Mouse (Mus musculus) hindbrain, embryonic 11.5 days (tissue): Measurements from ENCODE around the gene Mettl6. TPM values are rescaled to one million over a fixed set of nuclear protein-coding genes. Genes with fewer than 3 reads are reported as not detected.
A peak's percentile ranks its signal among the peaks of the same experiment; 100 is the strongest.

Experiments used
- ATAC-seq: fragments of 200-750 bp; cut with Nextera tagmentation; 2 replicates; pipeline ENCODE4 v1.8.0; 2017; ENCODE audit warnings: mild to moderate bottlenecking, moderate TSS enrichment, moderate library complexity; ENCODE audit not compliant: low FRiP score
- DNase-seq: peaks from one replicate; pipeline ENCODE4 v3.0.0-alpha.2; 2015; ENCODE audit warnings: low spot score
- H3K27ac ChIP-seq: fragments of 300-500 bp; sonication (generic); 2 replicates; pipeline ENCODE4 v1.5.1; 2014; ENCODE audit warnings: mild to moderate bottlenecking, low read depth, low read length
- H3K27me3 ChIP-seq: fragments of 300-500 bp; sonication (generic); 2 replicates; pipeline ENCODE4 v1.6.1; 2014; ENCODE audit warnings: mild to moderate bottlenecking, low read length, moderate library complexity, mixed read lengths; ENCODE audit not compliant: control insufficient read depth, insufficient read depth
- H3K36me3 ChIP-seq: fragments of 300-500 bp; sonication (generic); 2 replicates; pipeline ENCODE4 v1.6.1; 2014; ENCODE audit warnings: mild to moderate bottlenecking, low read length, moderate library complexity, mixed read lengths; ENCODE audit not compliant: control insufficient read depth, insufficient read depth
- H3K4me1 ChIP-seq: fragments of 300-500 bp; sonication (generic); replicated peaks from 2 replicates; pipeline ENCODE4 v1.6.1; 2014; ENCODE audit warnings: low read length, mixed read lengths; ENCODE audit not compliant: control insufficient read depth, insufficient read depth
- H3K4me2 ChIP-seq: fragments of 300-500 bp; sonication (generic); replicated peaks from 2 replicates; pipeline ENCODE4 v1.6.1; 2014; ENCODE audit warnings: mild to moderate bottlenecking, low read depth, low read length
- H3K4me3 ChIP-seq: fragments of 300-500 bp; sonication (generic); 2 replicates; pipeline ENCODE4 v1.5.1; 2014; ENCODE audit warnings: low read depth, low read length
- H3K9ac ChIP-seq: fragments of 300-500 bp; sonication (generic); 2 replicates; pipeline ENCODE4 v1.6.1; 2014; ENCODE audit warnings: low read depth, low read length
- H3K9me3 ChIP-seq: fragments of 300-500 bp; sonication (generic); 2 replicates; pipeline ENCODE4 v1.6.1; 2016; ENCODE audit warnings: low read length; ENCODE audit not compliant: control insufficient read depth
- WGBS: fragments of 180-500 bp; shearing (Covaris S2); extraction: QIAGEN DNeasy Blood & Tissue Kit; methylation state at CpG from one replicate; pipeline ENCODE4 v1.1.7; 2014; 5-methylcytosine and 5-hydroxymethylcytosine counted together
- polyA plus RNA-seq: library from polyadenylated mRNA; unstranded; fragments of >200 nt; fragmentation: Nextera tagmentation; extraction: Ambion mirVana; gene quantifications from 2 replicates; pipeline ENCODE4 v1.2.1, GENCODE M21; 2014

The Mettl6 gene
- polyA plus RNA-seq, 1 experiment from 2014 or later = 86.9 TPM

DNA sequence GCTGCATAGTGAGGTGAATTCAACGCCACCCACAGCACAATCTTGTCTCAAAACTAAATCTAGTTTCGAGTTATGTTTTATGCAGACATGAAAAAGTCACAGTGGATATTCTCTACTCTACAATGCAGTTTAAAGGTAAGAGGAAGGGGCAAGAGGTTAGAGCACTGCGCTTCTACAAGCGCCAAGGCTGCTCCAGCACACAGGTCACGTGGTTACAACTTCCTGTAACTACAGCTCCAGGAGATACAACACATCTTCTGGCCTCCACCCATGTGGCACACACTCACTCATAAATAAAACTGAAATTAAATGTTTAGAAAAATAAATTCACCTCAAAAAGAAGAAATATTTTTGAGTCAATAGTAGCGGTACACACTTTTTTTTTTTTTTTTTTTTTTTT lies 54.1 kb downstream of the Mettl6 start:
- no peak for ATAC-seq
- H3K4me3 ChIP-seq = no peak overlapping the region
- DNase-seq = no peak
- H3K4me2 ChIP-seq = no peak overlapping the region
- no peaks in the 10 kb centered on the region for H3K4me1 ChIP-seq
- no peak overlapping the region for H3K27ac ChIP-seq
- WGBS = 90% methylated on average over 6 of the region's 6 CpGs
- no peaks in the 10 kb centered on the region for H3K36me3 ChIP-seq
- no peak overlapping the region for H3K9ac ChIP-seq
- no peaks in the 10 kb centered on the region for H3K27me3 ChIP-seq
- no peaks in the 10 kb centered on the region for H3K9me3 ChIP-seq

GRCm38 (mm10) chr14:31440230-31440629 lies 54.6 kb downstream of the Mettl6 start:
- Histone ChIP-seq H3K9me3 (no peaks in the 10 kb centered on the region), H3K27ac (no peak overlapping the region), H3K4me1 (no peaks in the 10 kb centered on the region), H3K36me3 (no peaks in the 10 kb centered on the region), H3K27me3 (no peaks in the 10 kb centered on the region), H3K4me3 (no peak overlapping the region), H3K9ac (no peak overlapping the region), H3K4me2 (no peak overlapping the region)
- DNase-seq (no peak), ATAC-seq (no peak)
- 34% methylated on average over 3 of the region's 3 CpGs for WGBS

- no peak for ATAC-seq
- no peak overlapping the region for H3K27ac ChIP-seq
- no peaks in the 10 kb centered on the region for H3K27me3 ChIP-seq
- H3K36me3 ChIP-seq = no peaks in the 10 kb centered on the region
- no peak overlapping the region for H3K9ac ChIP-seq
- H3K4me2 ChIP-seq = no peak overlapping the region
- 80% methylated on average over 11 of the region's 11 CpGs for WGBS
- H3K4me1 ChIP-seq = no peaks in the 10 kb centered on the region
- no peaks in the 10 kb centered on the region for H3K9me3 ChIP-seq
- no peak overlapping the region for H3K4me3 ChIP-seq
- no peak for DNase-seq
Measured at GRCm38 (mm10) chr14:31439279-31439678, 55.6 kb downstream of the Mettl6 start.

- ATAC-seq = no peak
- DNase-seq = no peak
- Histone ChIP-seq H3K36me3 (no peaks in the 10 kb centered on the region), H3K27ac (no peak overlapping the region), H3K9me3 (no peaks in the 10 kb centered on the region), H3K4me1 (no peaks in the 10 kb centered on the region; the same call in 1 of the 2 replicates), H3K27me3 (no peaks in the 10 kb centered on the region), H3K4me3 (no peak overlapping the region), H3K4me2 (no peak overlapping the region), H3K9ac (no peak overlapping the region)
- 80% methylated on average over 8 of the region's 8 CpGs for WGBS
Measured at GRCm38 (mm10) chr14:31437826-31438529, 56.9 kb downstream of the Mettl6 start.

- H3K9ac ChIP-seq = peak within 1 kb of the TSS; percentile 79
- ATAC-seq = peak; percentile 97
- DNase-seq = peak; percentile 96
- WGBS = 9% methylated on average over 49 of the region's 49 CpGs
- peak within 1 kb of the TSS; percentile 62 for H3K4me3 ChIP-seq
- peak within 1 kb of the TSS; percentile 43 for H3K27ac ChIP-seq
- H3K4me1 ChIP-seq = no peaks in the 10 kb centered on the region; the same call in 1 of the 2 replicates
- H3K9me3 ChIP-seq = no peaks in the 10 kb centered on the region
- H3K4me2 ChIP-seq = peak within 1 kb of the TSS; percentile 93
- no peaks in the 10 kb centered on the region for H3K36me3 ChIP-seq
- H3K27me3 ChIP-seq = no peaks in the 10 kb centered on the region
Measured at GRCm38 (mm10) chr14:31435930-31436693, 58.7 kb downstream of the Mettl6 start, which contains the start of gene Sh3bp5. Sh3bp5 (minus strand) TSS chr14:31436078.

DNA sequence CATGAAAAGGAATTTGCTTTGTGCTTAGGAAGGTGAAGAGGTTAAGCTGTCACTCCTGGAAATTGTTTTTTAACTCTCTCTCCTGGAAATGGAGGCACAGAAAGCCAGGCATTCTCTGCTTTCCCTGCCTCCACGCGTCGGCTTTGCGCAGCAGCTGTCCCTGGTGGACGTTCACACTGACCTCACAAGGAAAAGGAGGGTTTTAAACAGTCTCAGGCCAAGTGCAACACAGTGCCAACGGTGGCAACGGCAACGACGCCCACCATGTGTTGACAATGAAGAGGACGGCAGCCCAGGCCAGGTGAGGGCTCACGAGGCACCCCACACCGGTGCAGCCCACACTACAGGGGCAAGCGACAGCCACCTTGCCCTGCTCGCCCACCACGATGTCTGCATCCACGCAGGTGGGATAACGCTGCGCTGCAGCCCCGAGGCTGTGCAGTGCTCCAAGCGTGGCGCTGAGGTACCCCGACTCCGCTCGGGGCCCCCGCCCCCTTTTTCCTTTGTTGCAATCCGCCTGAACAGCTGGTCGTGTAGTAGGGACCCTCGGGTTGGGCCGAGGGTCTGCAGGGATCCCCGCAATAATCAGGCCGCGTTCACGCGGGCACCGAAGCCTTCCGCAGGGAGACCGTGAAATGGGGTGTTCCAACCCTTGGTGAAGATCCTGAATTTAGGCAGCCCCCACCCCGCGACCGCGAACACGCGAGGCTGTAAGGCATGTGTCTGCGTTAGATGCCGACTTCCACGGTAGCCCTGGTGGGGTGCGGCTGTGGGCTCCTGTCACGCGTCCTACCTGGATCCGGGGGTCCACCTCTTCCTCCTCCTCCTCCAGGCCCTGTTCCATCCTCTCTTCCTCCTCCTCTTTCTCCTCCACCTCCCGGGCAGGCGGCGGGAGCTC lies 59.6 kb downstream of the Mettl6 start:
- H3K27me3 ChIP-seq = no peaks in the 10 kb centered on the region
- peak overlapping the region; percentile 79 for H3K9ac ChIP-seq
- H3K27ac ChIP-seq = peak overlapping the region; percentile 43
- no peaks in the 10 kb centered on the region; the same call in 1 of the 2 replicates for H3K4me1 ChIP-seq
- H3K36me3 ChIP-seq = no peaks in the 10 kb centered on the region
- H3K4me2 ChIP-seq = peak overlapping the region; percentile 93
- under 1% methylated on average over 53 of the region's 53 CpGs for WGBS
- H3K4me3 ChIP-seq = peak overlapping the region; percentile 62
- peak; percentile 80 for ATAC-seq
- DNase-seq = peak; percentile 69
- no peaks in the 10 kb centered on the region for H3K9me3 ChIP-seq

DNA sequence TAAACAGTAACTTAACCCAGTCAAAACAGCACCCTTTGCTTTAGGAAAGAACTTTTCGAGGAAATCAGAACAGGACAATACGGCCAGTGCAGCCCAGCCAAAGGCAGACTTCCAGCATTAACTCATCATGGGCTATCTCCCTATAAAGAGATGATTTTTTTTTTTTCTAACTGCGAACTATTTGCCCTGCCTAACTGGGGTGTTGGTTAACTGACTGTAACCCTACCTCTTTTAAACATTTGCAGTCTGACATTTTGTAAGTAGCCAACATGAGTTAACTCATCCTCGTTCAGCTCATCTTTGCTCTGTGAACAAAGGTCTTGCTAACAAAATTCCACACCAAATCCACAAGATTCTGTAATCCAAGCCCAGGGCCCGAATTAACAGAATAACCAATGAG lies 60.4 kb downstream of the Mettl6 start:
- WGBS = 48% methylated on average over 5 of the region's 5 CpGs
- Histone ChIP-seq H3K27me3 (no peaks in the 10 kb centered on the region), H3K36me3 (no peaks in the 10 kb centered on the region), H3K4me3 (no peak overlapping the region), H3K4me1 (no peaks in the 10 kb centered on the region; the same call in 1 of the 2 replicates), H3K27ac (no peak overlapping the region), H3K9ac (no peak overlapping the region), H3K9me3 (no peaks in the 10 kb centered on the region), H3K4me2 (peak overlapping the region; percentile 93; the same call in 1 of the 2 replicates)
- DNase-seq (no peak), ATAC-seq (no peak)

GRCm38 (mm10) chr14:31433851-31434360 lies 60.9 kb downstream of the Mettl6 start:
- Histone ChIP-seq H3K4me2 (no peak overlapping the region; the same call in 1 of the 2 replicates), H3K36me3 (no peaks in the 10 kb centered on the region), H3K9ac (no peak overlapping the region), H3K4me3 (no peak overlapping the region), H3K4me1 (no peaks in the 10 kb centered on the region; the same call in 1 of the 2 replicates), H3K27ac (no peak overlapping the region), H3K27me3 (no peaks in the 10 kb centered on the region), H3K9me3 (no peaks in the 10 kb centered on the region)
- DNase-seq (peak; percentile 32), ATAC-seq (no peak)
- 7% methylated on average over 7 of the region's 7 CpGs for WGBS
